In the genomic region with DNA sequence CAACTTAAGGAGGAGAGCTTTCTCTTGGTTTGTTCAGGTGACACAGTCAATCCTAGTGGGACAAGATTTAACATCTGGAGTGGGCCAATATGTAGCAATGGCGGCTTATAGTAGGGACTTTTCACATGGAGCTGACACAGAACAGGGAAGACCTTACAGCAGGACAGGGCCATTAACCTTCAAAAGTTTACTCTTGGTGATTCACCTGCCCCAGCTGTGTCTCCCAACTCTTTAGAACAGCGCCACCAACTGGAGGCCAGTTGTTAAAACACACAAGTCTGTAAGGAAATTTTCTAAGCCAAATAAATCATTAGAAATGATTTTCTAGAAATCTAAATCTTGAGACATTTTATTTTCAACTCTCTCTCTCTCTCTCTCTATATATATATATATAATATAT, we compare ENCODE assay signal across 12 mouse cellular contexts. TPM values are rescaled to one million over a fixed set of nuclear protein-coding genes. Genes with fewer than 3 reads are reported as not detected.
A peak's percentile ranks its signal among the peaks of the same experiment; 100 is the strongest.
DNase-seq lines count a peak whose midpoint lies in the region; TF ChIP-seq lines count a peak whose summit lies in the region.
"Had no signal": no experiment of that assay in that cellular context is flagged by ENCODE, and none has a peak within 500 bp of the region (broad histone marks: within the 10 kb centered on the region; RNA-seq: fewer than 3 reads in every experiment).

No protein-coding gene starts in this region.

- H3K9me3 ChIP-seq in MEL (replicated peaks; ENCODE audit: insufficient read depth, low read length): no peaks in the 10 kb centered on the region

- no peaks in the 10 kb centered on the region for H3K36me3 ChIP-seq in MEL (ENCODE audit: control insufficient read depth in 1 of 2, insufficient read depth in 2 of 2, low read length in 2 of 2)

- H3K79me2 ChIP-seq in MEL (ENCODE audit: control insufficient read depth, insufficient read depth, low read length, poor library complexity): no peaks in the 10 kb centered on the region

- TF ChIP-seq POLR2A in MEL (IDR thresholded peaks at IDR 0.05; ENCODE audit: control insufficient read depth in 1 of 2, insufficient read depth in 1 of 2, low read depth in 1 of 2, low read length in 2 of 2, poor library complexity in 1 of 2): no peak

- H3K27me3 ChIP-seq in MEL (ENCODE audit: control insufficient read depth in 1 of 2, insufficient read depth in 2 of 2, low read length in 2 of 2): no peaks in the 10 kb centered on the region

- TF ChIP-seq RAD21 in MEL (IDR thresholded peaks at IDR 0.05; ENCODE audit: low read depth, low read length): no peak; the same call in 1 of the 2 replicates

- H3K27ac ChIP-seq in gastrocnemius, adult 2 months: no peak overlapping the region
- no peak overlapping the region for H3K27ac ChIP-seq in MEL (ENCODE audit: control insufficient read depth, low read depth, low read length)

- TF ChIP-seq EP300 in MEL (IDR thresholded peaks at IDR 0.05; ENCODE audit: low read depth in 1 of 2, low read length in 2 of 2): no peak

- peak; percentile 47 for TF ChIP-seq CTCF in gastrocnemius, adult 2 months (IDR thresholded peaks at IDR 0.05)
- peak; percentile 34 to 39 (median 38); a peak in 5 of 6 replicates for TF ChIP-seq CTCF in MEL (IDR thresholded peaks at IDR 0.05 in 2 of 3, conservative IDR thresholded peaks at IDR 0.05 in 1 of 3; ENCODE audit: control insufficient read depth in 1 of 3, insufficient read depth in 1 of 3, low read depth in 2 of 3, low read length in 3 of 3, poor library complexity in 1 of 3, severe bottlenecking in 1 of 3)

- no peaks in the 10 kb centered on the region for H3K4me1 ChIP-seq in MEL (ENCODE audit: control insufficient read depth in 1 of 2, insufficient read depth in 2 of 2, low read length in 2 of 2)

- intact Hi-C loops in gastrocnemius, adult 2 months (cut with DNase I): no loop called here

- no peak overlapping the region for H3K4me3 ChIP-seq in gastrocnemius, adult 2 months
- no peak overlapping the region for H3K4me3 ChIP-seq in MEL (ENCODE audit: control insufficient read depth in 1 of 2, insufficient read depth in 1 of 2, low read depth in 2 of 2, low read length in 2 of 2)
- H3K4me3 ChIP-seq: myocyte had no signal

- DNase-seq in gastrocnemius, adult 2 months: no peak
- no peak for DNase-seq in gastrocnemius, postnatal 25 days
- peak; percentile 9 for DNase-seq in lung, postnatal 10 days
- DNase-seq in lung, postnatal 4 days: no peak
- DNase-seq in MEL (ENCODE audit: low read depth, low spot score): peak; percentile 39
- DNase-seq in c-Kit-positive CD71-positive TER-119-positive erythroid progenitor cells, embryonic 14.5 days (ENCODE audit: low spot score): peak; percentile 51
- DNase-seq in embryo, embryonic 10.5 days (ENCODE audit: low spot score): no peak
- no peak for DNase-seq in frontal cortex, postnatal 14 days (ENCODE audit: low spot score in 2 of 2)
- DNase-seq: heart, postnatal 36 days had no signal

- H3K9ac ChIP-seq in MEL (ENCODE audit: control insufficient read depth, low read depth, low read length, poor library complexity, severe bottlenecking): no peak overlapping the region

TF ChIP-seq in MEL, 35 proteins besides CTCF, POLR2A, EP300 and RAD21:
- no peak for TF ChIP-seq ZKSCAN1 (IDR thresholded peaks at IDR 0.05; ENCODE audit: low read depth, low read length)
- no peak for TF ChIP-seq USF2 (IDR thresholded peaks at IDR 0.05; ENCODE audit: borderline replicate concordance in 1 of 2, insufficient read depth in 1 of 2, low read depth in 1 of 2, low read length in 2 of 2)
- TF ChIP-seq E2F4 (IDR thresholded peaks at IDR 0.05; ENCODE audit: borderline replicate concordance, low read depth, low read length): no peak
- TF ChIP-seq MAX (IDR thresholded peaks at IDR 0.05; ENCODE audit: low read length): no peak

RNA-seq across cellular contexts. Expression of a gene that starts 28.8 kb away (rescaled TPM):
- total RNA-seq in gastrocnemius, adult 2 months (2021): 100 to 1,000 TPM; 105 to 165 TPM
- 100 to 1,000 TPM; 105 to 111 TPM for total RNA-seq in gastrocnemius, postnatal 25 days (2021)
- 332 and 333 TPM in 2 replicates for total RNA-seq in MEL (2012; rRNA removed)
- polyA plus RNA-seq in MEL (2012; ENCODE audit: insufficient read depth in 1 of 2, insufficient read length in 2 of 2, low read depth in 1 of 2, low replicate concordance in 2 of 2, missing spikeins in 1 of 2): 100 to 1,000 TPM; 426 to 934 TPM

RNA-seq across cellular contexts. Expression of a gene that starts 42.6 kb away (rescaled TPM):
- 10 to 100 TPM; 15.3 to 16.3 TPM for total RNA-seq in gastrocnemius, adult 2 months (2021)
- 10 to 100 TPM; 14.4 to 15.1 TPM for total RNA-seq in gastrocnemius, postnatal 25 days (2021)
- 16.6 and 17.8 TPM in 2 replicates for total RNA-seq in MEL (2012; rRNA removed)
- polyA plus RNA-seq in MEL (2012; ENCODE audit: insufficient read depth in 1 of 2, insufficient read length in 2 of 2, low read depth in 1 of 2, low replicate concordance in 2 of 2, missing spikeins in 1 of 2): 10 to 100 TPM in 1 of 2 experiments, not detected in 1; 44.8 TPM

RNA-seq across cellular contexts. Expression of a gene that starts 59.2 kb away (rescaled TPM):
- total RNA-seq in gastrocnemius, adult 2 months (2021): not detected
- not detected for total RNA-seq in gastrocnemius, postnatal 25 days (2021)
- total RNA-seq in MEL (2012; rRNA removed): not detected in 2 replicates
- polyA plus RNA-seq in MEL (2012; ENCODE audit: insufficient read depth in 1 of 2, insufficient read length in 2 of 2, low read depth in 1 of 2, low replicate concordance in 2 of 2, missing spikeins in 1 of 2): not detected
- polyA plus RNA-seq: embryonic facial prominence, embryonic 11.5 days; myocyte; small intestine, adult 2 months had no signal

Comparison
In these comparisons a context has a peak if more than half of its experiments do, and no peak if none do; other contexts are left out.
1. DNase-seq: peak in lung, postnatal 10 days (single experiment), MEL (single experiment) and c-Kit-positive CD71-positive TER-119-positive erythroid progenitor cells, embryonic 14.5 days (single experiment); none in gastrocnemius, adult 2 months (single experiment), gastrocnemius, postnatal 25 days (single experiment), lung, postnatal 4 days (0 of 2), embryo, embryonic 10.5 days (single experiment) and frontal cortex, postnatal 14 days (0 of 2).